Mouse (Mus musculus) cerebellum, adult 9-11 months (tissue): ENCODE data around the gene Spata31d1a.

Experiments
- DNase-seq: peaks from one replicate; pipeline ENCODE4 v3.0.0; 2022

Gene Spata31d1a

DNA sequence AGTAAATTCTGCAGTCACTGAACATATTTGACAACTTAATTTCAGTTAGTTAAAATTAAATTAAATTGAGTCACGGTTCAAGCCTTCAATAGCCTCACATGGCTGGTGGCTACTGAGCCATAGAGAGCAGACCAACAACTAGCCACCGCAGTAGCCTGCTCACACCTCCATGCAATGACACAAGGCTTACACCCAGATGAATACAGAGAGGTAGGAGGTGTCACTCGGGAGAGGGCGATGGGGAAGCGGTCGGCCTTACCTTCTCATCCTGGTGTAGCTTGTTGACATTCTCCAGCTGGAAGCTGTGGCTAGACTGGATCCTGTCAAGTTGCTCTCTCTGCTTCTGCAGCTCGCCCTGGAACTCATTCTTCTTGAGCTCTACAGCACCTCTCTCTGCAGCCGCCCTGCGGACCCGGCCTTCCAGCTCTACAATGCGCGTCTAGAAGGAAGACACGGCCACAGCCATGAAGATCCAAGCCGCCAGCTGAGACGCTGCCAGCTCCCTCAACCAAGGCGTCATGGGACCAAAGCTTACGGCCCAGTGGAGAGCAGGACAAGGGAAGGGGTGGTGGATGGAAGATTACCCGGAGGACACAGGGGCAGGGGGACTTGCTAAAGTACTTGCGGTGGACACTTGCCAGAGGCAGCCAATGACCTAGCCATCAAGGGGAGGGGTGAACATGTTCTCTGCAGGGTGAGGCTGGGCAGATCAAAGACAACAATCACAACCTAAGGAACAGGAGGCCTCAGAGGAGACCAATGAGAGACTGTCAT, 46.0 kb downstream of the Spata31d1a start:
- DNase-seq: no peak

DNA sequence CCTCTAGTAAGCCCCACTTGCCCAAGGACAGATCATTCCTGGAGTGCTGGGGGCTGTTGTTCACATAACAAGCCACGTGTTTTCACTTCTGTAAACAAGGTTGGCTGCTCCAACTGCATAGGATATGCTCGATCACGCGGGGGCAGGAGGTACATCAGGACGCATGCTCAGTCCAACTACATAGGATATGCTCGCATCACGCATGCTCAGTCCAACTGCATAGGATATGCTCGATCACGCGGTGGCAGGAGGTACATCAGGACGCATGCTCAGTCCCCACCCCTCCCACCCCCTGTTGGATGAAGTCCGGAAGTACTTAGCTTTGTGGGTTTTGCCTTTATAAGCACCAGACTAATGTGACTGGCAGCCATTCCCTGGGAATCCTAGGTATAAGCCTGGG, 48.2 kb downstream of the Spata31d1a start:
- DNase-seq: no peak

- no peak for DNase-seq
Observed at GRCm38 (mm10) chr13:59661387-59661786, 48.7 kb downstream of the Spata31d1a start.

DNA sequence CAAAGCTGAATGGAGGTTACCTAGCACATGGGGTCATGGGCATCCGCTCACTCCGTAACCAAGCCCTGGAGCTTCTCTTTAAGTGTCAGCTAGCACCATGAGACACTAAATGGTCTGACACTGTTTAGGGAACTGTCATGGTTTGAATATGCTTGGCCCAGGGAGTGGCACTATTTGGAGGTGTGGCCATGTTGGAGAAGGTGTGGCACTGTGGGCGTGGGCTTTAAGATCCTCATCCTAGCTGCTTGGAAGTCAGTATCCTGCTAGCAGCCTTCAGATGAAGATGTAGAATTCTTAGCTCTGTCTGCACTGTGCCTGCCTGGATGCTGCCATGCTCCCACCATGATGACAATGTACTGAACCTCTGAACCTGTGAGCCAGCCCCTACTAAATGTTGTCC, 49.8 kb downstream of the Spata31d1a start:
- DNase-seq: no peak

DNA sequence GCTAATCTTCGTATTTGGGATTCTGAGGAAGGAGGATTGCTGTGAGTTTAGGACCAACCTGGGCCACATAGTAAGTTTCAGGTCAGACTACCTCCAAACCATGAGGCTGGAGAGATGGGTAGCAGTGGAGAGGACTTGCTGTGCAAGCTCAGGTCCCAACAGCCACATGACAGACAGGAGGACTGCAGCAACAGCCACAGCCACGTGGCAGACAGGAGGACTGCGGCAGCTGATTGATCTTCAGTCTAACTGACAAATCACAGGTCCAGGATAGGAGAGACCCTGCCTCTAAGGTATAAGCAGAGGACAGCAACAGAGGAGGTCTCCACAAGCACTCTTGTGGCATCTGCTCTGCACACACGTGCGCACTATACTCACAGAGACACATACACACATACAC, 52.3 kb downstream of the Spata31d1a start:
- DNase-seq: no peak

- DNase-seq: no peak
Observed at GRCm38 (mm10) chr13:59656975-59657388, 53.1 kb downstream of the Spata31d1a start.

DNA sequence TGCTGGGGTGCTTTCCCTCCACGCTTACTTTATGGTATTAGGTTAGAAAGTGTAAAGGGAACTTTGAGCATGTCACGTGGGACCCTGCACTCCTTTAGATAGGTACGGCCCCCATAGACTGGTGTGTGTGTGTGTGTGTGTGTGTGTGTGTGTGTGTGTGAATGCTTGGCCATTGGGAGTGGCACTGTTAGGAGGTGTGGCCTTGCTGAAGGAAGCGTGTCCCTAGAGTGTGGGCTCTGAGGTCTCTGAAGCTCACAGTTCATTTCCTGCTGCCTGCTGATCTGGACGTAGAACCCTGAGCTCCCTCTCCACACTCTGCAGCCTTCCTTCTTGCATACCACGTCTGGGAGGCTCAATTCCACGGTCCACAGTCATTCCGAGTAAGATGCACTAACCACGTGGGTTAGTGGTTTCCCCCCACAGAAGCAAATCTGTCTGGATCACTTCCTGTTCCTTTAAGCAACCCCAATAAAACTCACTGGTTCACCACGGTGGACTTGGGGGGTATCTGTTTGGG, 53.8 kb downstream of the Spata31d1a start:
- no peak for DNase-seq

GRCm38 (mm10) chr13:59655718-59656315, 54.3 kb downstream of the Spata31d1a start:
- no peak for DNase-seq

- no peak for DNase-seq
Observed at GRCm38 (mm10) chr13:59654465-59654864, 55.7 kb downstream of the Spata31d1a start.

DNA sequence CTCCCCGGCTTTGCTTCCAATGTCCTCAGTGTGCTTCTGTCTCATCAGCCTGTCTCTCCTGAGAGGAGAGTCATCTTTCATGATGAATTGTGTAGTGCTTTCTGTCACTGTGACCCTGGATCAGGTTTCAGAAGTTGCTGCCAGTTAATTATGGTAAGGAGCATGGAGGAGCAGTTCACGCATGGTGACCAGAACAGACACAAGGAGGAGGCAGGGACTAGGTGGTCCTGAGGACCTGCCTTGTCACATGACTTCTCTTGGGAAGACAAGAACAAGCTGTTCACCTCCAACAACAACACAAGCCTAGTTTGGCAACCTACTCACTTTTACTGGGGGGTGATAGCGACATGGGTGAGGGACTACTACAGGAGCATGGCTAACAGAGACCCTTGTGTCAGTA, 57.0 kb downstream of the Spata31d1a start:
- no peak for DNase-seq

DNA sequence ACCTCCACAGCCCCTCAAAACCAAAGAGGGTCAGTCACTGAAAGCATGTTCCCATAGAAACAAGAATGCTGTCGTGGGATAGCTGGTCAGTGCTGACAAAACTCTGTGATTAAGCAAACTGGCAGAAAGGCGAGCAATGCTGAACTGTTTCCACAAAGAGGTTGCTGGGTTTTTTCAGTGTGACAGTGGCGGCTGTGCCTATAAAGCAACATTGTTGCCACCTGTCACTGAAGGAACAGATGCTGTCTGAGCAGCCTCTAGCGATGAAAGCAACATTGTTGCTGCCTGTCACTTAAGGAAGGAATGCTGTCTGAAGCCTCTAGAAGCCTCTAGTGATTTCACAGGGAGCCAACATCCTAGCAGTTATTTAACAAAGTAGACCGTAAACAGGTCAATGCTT, 57.5 kb downstream of the Spata31d1a start:
- DNase-seq: no peak
